Mouse (Mus musculus): ENCODE results near the gene 1700029J07Rik.

The 1700029J07Rik gene

GRCm38 (mm10) chr8:45975126-45975836 is at the start of gene 1700029J07Rik, which contains the start of gene Ufsp2:
Gene 1700029J07Rik (minus strand): TSS chr8:45975252.
Gene Ufsp2 (plus strand): TSS chr8:45975528.
- peak; percentile 91 to 94 for DNase-seq (ENCODE audit: low spot score in 2 of 2)

GRCm38 (mm10) chr8:46024392-46024791 is 49.3 kb upstream of the 1700029J07Rik start:
- DNase-seq (ENCODE audit: low spot score in 2 of 2), result no peak

- no peak for DNase-seq (ENCODE audit: low spot score in 2 of 2)
These were observed 47.7 kb upstream of the 1700029J07Rik start for GRCm38 (mm10) chr8:46022758-46023157.

GRCm38 (mm10) chr8:46022203-46022602 is 47.2 kb upstream of the 1700029J07Rik start:
- no peak for DNase-seq (ENCODE audit: low spot score in 2 of 2)

- DNase-seq (ENCODE audit: low spot score in 2 of 2), result no peak
These were observed 36.0 kb upstream of the 1700029J07Rik start for GRCm38 (mm10) chr8:46010746-46011680.

GRCm38 (mm10) chr8:46010306-46010705 is 35.3 kb upstream of the 1700029J07Rik start:
- no peak for DNase-seq (ENCODE audit: low spot score in 2 of 2)

- DNase-seq (ENCODE audit: low spot score in 2 of 2), result no peak
These were observed 32.1 kb upstream of the 1700029J07Rik start for GRCm38 (mm10) chr8:46007050-46007672.

- no peak for DNase-seq (ENCODE audit: low spot score in 2 of 2)
These were observed 30.5 kb upstream of the 1700029J07Rik start, which contains the start of gene Ankrd37 for GRCm38 (mm10) chr8:46005596-46005995. Gene Ankrd37 (minus strand): TSS chr8:46005707.

- peak; percentile 97 to 99 for DNase-seq (ENCODE audit: low spot score in 2 of 2)
These were observed 25.0 kb upstream of the 1700029J07Rik start for GRCm38 (mm10) chr8:45999784-46000705.

- peak in 1 of 2 experiments; percentile 42 for DNase-seq (ENCODE audit: low spot score in 2 of 2)
These were observed 24.2 kb upstream of the 1700029J07Rik start, which contains the start of gene Lrp2bp for GRCm38 (mm10) chr8:45999138-45999783. Gene Lrp2bp (plus strand): TSS chr8:45999303.

GRCm38 (mm10) chr8:45998228-45998627 is 23.2 kb upstream of the 1700029J07Rik start:
- no peak for DNase-seq (ENCODE audit: low spot score in 2 of 2)

GRCm38 (mm10) chr8:45995576-45995975 is 20.5 kb upstream of the 1700029J07Rik start:
- DNase-seq (ENCODE audit: low spot score in 2 of 2), result no peak

- no peak for DNase-seq (ENCODE audit: low spot score in 2 of 2)
These were observed 19.1 kb upstream of the 1700029J07Rik start for GRCm38 (mm10) chr8:45994111-45994510.

GRCm38 (mm10) chr8:45990631-45991310 is 15.7 kb upstream of the 1700029J07Rik start:
- no peak for DNase-seq (ENCODE audit: low spot score in 2 of 2)

GRCm38 (mm10) chr8:45988189-45988588 is 13.1 kb upstream of the 1700029J07Rik start:
- no peak for DNase-seq (ENCODE audit: low spot score in 2 of 2)

GRCm38 (mm10) chr8:45986665-45987064 is 11.6 kb upstream of the 1700029J07Rik start:
- no peak for DNase-seq (ENCODE audit: low spot score in 2 of 2)

- DNase-seq (ENCODE audit: low spot score in 2 of 2), result no peak
These were observed 901 bp upstream of the 1700029J07Rik start for GRCm38 (mm10) chr8:45975837-45976468.

- no peak for DNase-seq (ENCODE audit: low spot score in 2 of 2)
These were observed 1.0 kb downstream of the 1700029J07Rik start for GRCm38 (mm10) chr8:45973988-45974505.

GRCm38 (mm10) chr8:45970894-45971293 is 4.2 kb downstream of the 1700029J07Rik start:
- no peak for DNase-seq (ENCODE audit: low spot score in 2 of 2)

Data from urinary bladder, adult 18-20 months (tissue).